Mouse (Mus musculus): Measurements from ENCODE around the gene Mfap1b. TPM values are rescaled to one million over a fixed set of nuclear protein-coding genes. Genes with fewer than 3 reads are reported as not detected.

Gene Mfap1b
- polyA plus RNA-seq, 1 experiment = 4.5 TPM

GRCm38 (mm10) chr2:121442259-121443067, 31.4 kb downstream of the Mfap1b start:
- Histone ChIP-seq H3K4me3 (ENCODE audit: control insufficient read depth, low read depth, low read length) (peak overlapping the region; percentile 64), H3K27me3 (ENCODE audit: control insufficient read depth, insufficient read depth, low read length) (no peaks in the 10 kb centered on the region), H3K36me3 (ENCODE audit: control insufficient read depth, insufficient read depth, low read length) (no peaks in the 10 kb centered on the region), H3K4me1 (ENCODE audit: control insufficient read depth, insufficient read depth, low read length) (peaks cover 8% of the 10 kb centered on the region), H3K27ac (ENCODE audit: control insufficient read depth, insufficient read depth, low read depth, low read length) (no peak overlapping the region)
- TF ChIP-seq CTCF (IDR thresholded peaks at IDR 0.05; ENCODE audit: control insufficient read depth, insufficient read depth, insufficient replicate concordance, low read depth, low read length) = no peak
- TF ChIP-seq POLR2A (IDR thresholded peaks at IDR 0.05; ENCODE audit: control insufficient read depth, low read depth, low read length) = no peak

GRCm38 (mm10) chr2:121441800-121442199, 32.1 kb downstream of the Mfap1b start:
- no peak for TF ChIP-seq CTCF (IDR thresholded peaks at IDR 0.05; ENCODE audit: control insufficient read depth, insufficient read depth, insufficient replicate concordance, low read depth, low read length)
- TF ChIP-seq POLR2A (IDR thresholded peaks at IDR 0.05; ENCODE audit: control insufficient read depth, low read depth, low read length) = no peak
- Histone ChIP-seq H3K4me3 (ENCODE audit: control insufficient read depth, low read depth, low read length) (peak overlapping the region; percentile 64; the same call in 1 of the 2 replicates), H3K27me3 (ENCODE audit: control insufficient read depth, insufficient read depth, low read length) (no peaks in the 10 kb centered on the region), H3K4me1 (ENCODE audit: control insufficient read depth, insufficient read depth, low read length) (peaks cover 8% of the 10 kb centered on the region), H3K27ac (ENCODE audit: control insufficient read depth, insufficient read depth, low read depth, low read length) (no peak overlapping the region), H3K36me3 (ENCODE audit: control insufficient read depth, insufficient read depth, low read length) (no peaks in the 10 kb centered on the region)

- Histone ChIP-seq H3K4me1 (ENCODE audit: control insufficient read depth, insufficient read depth, low read length) (peaks cover 5% of the 10 kb centered on the region), H3K27ac (ENCODE audit: control insufficient read depth, insufficient read depth, low read depth, low read length) (no peak overlapping the region), H3K4me3 (ENCODE audit: control insufficient read depth, low read depth, low read length) (no peak overlapping the region), H3K27me3 (ENCODE audit: control insufficient read depth, insufficient read depth, low read length) (no peaks in the 10 kb centered on the region), H3K36me3 (ENCODE audit: control insufficient read depth, insufficient read depth, low read length) (no peaks in the 10 kb centered on the region)
- no peak for TF ChIP-seq CTCF (IDR thresholded peaks at IDR 0.05; ENCODE audit: control insufficient read depth, insufficient read depth, insufficient replicate concordance, low read depth, low read length)
- TF ChIP-seq POLR2A (IDR thresholded peaks at IDR 0.05; ENCODE audit: control insufficient read depth, low read depth, low read length) = no peak
Observed at GRCm38 (mm10) chr2:121440834-121441605, 32.8 kb downstream of the Mfap1b start.

GRCm38 (mm10) chr2:121439746-121440145, 34.1 kb downstream of the Mfap1b start:
- Histone ChIP-seq H3K36me3 (ENCODE audit: control insufficient read depth, insufficient read depth, low read length) (no peaks in the 10 kb centered on the region; the same call in 1 of the 2 replicates), H3K4me3 (ENCODE audit: control insufficient read depth, low read depth, low read length) (no peak overlapping the region), H3K27me3 (ENCODE audit: control insufficient read depth, insufficient read depth, low read length) (no peaks in the 10 kb centered on the region), H3K27ac (ENCODE audit: control insufficient read depth, insufficient read depth, low read depth, low read length) (no peak overlapping the region), H3K4me1 (ENCODE audit: control insufficient read depth, insufficient read depth, low read length) (peaks cover 5% of the 10 kb centered on the region)
- TF ChIP-seq CTCF (IDR thresholded peaks at IDR 0.05; ENCODE audit: control insufficient read depth, insufficient read depth, insufficient replicate concordance, low read depth, low read length) = no peak
- no peak for TF ChIP-seq POLR2A (IDR thresholded peaks at IDR 0.05; ENCODE audit: control insufficient read depth, low read depth, low read length)

GRCm38 (mm10) chr2:121434854-121435253, 39.0 kb downstream of the Mfap1b start:
- Histone ChIP-seq H3K36me3 (ENCODE audit: control insufficient read depth, insufficient read depth, low read length) (no peaks in the 10 kb centered on the region; the same call in none of the 2 replicates), H3K4me1 (ENCODE audit: control insufficient read depth, insufficient read depth, low read length) (no peaks in the 10 kb centered on the region), H3K27me3 (ENCODE audit: control insufficient read depth, insufficient read depth, low read length) (no peaks in the 10 kb centered on the region), H3K27ac (ENCODE audit: control insufficient read depth, insufficient read depth, low read depth, low read length) (no peak overlapping the region), H3K4me3 (ENCODE audit: control insufficient read depth, low read depth, low read length) (no peak overlapping the region)
- TF ChIP-seq POLR2A (IDR thresholded peaks at IDR 0.05; ENCODE audit: control insufficient read depth, low read depth, low read length) (no peak), CTCF (IDR thresholded peaks at IDR 0.05; ENCODE audit: control insufficient read depth, insufficient read depth, insufficient replicate concordance, low read depth, low read length) (no peak)

- Histone ChIP-seq H3K27me3 (ENCODE audit: control insufficient read depth, insufficient read depth, low read length) (no peaks in the 10 kb centered on the region), H3K36me3 (ENCODE audit: control insufficient read depth, insufficient read depth, low read length) (no peaks in the 10 kb centered on the region; the same call in 1 of the 2 replicates), H3K4me3 (ENCODE audit: control insufficient read depth, low read depth, low read length) (no peak overlapping the region), H3K4me1 (ENCODE audit: control insufficient read depth, insufficient read depth, low read length) (no peaks in the 10 kb centered on the region), H3K27ac (ENCODE audit: control insufficient read depth, insufficient read depth, low read depth, low read length) (no peak overlapping the region)
- no peak for TF ChIP-seq CTCF (IDR thresholded peaks at IDR 0.05; ENCODE audit: control insufficient read depth, insufficient read depth, insufficient replicate concordance, low read depth, low read length)
- TF ChIP-seq POLR2A (IDR thresholded peaks at IDR 0.05; ENCODE audit: control insufficient read depth, low read depth, low read length) = no peak
Observed at GRCm38 (mm10) chr2:121425890-121426289, 48.0 kb downstream of the Mfap1b start.

GRCm38 (mm10) chr2:121423166-121423565, 50.7 kb downstream of the Mfap1b start:
- Histone ChIP-seq H3K27me3 (ENCODE audit: control insufficient read depth, insufficient read depth, low read length) (no peaks in the 10 kb centered on the region), H3K36me3 (ENCODE audit: control insufficient read depth, insufficient read depth, low read length) (no peaks in the 10 kb centered on the region; the same call in 1 of the 2 replicates), H3K4me1 (ENCODE audit: control insufficient read depth, insufficient read depth, low read length) (no peaks in the 10 kb centered on the region), H3K27ac (ENCODE audit: control insufficient read depth, insufficient read depth, low read depth, low read length) (no peak overlapping the region), H3K4me3 (ENCODE audit: control insufficient read depth, low read depth, low read length) (no peak overlapping the region)
- TF ChIP-seq POLR2A (IDR thresholded peaks at IDR 0.05; ENCODE audit: control insufficient read depth, low read depth, low read length) (no peak), CTCF (IDR thresholded peaks at IDR 0.05; ENCODE audit: control insufficient read depth, insufficient read depth, insufficient replicate concordance, low read depth, low read length) (no peak)

Measured in testis, adult 2 months (tissue).